Mouse (Mus musculus) macrophage (primary cell): ENCODE measurements around the gene Adam12. TPM values are rescaled to one million over a fixed set of nuclear protein-coding genes. Genes with fewer than 3 reads are reported as not detected.

Experiments used
- H3K27ac ChIP-seq: fragments of 350-480 bp; formaldehyde crosslinking; 2 replicates; pipeline ENCODE4 v1.9.0; 2021
- H3K36me3 ChIP-seq: fragments of 350-480 bp; formaldehyde crosslinking; 2 replicates; pipeline ENCODE4 v1.9.0; 2021; ENCODE audit errors: inconsistent target
- H3K4me3 ChIP-seq: fragments of 350-480 bp; formaldehyde crosslinking; 2 replicates; pipeline ENCODE4 v1.9.0; 2021; ENCODE audit errors: inconsistent target
- H3K79me2 ChIP-seq: fragments of 350-480 bp; formaldehyde crosslinking; 2 replicates; pipeline ENCODE4 v1.9.0; 2021; ENCODE audit errors: inconsistent target
- WGBS: methylation state at CpG from one replicate; pipeline ENCODE4 v1.1.7; 2026; ENCODE audit warnings: inconsistent platforms; ENCODE audit not compliant: missing documents; 5-methylcytosine and 5-hydroxymethylcytosine counted together
- polyA plus RNA-seq: library from polyadenylated mRNA; stranded (reverse); fragments of 250-400 nt; gene quantifications from 3 replicates; pipeline ENCODE4 v1.2.4, GENCODE M21; 2018; ENCODE audit warnings: inconsistent platforms
- total RNA-seq, 78 experiments: library from RNA; depleted of rRNA; stranded (reverse); fragments of 250-400 nt; gene quantifications; 1 replicate in 9 of 78; 2 replicates in 24 of 78; 3 replicates in 43 of 78; 4 replicates in 2 of 78; pipeline ENCODE4 v1.2.4; 2018; ENCODE audit warnings: inconsistent platforms in 56 of 78

Gene Adam12
- total RNA-seq (2018; cell fraction: chromatin; rRNA removed): 1 to 10 TPM in 1 of 26 experiments, under 1 TPM in 1, not detected in 24; 0.11 to 2.4 TPM
- not detected for total RNA-seq (2018; cell fraction: cytosol; rRNA removed)
- total RNA-seq (2018; cell fraction: nucleus; rRNA removed): under 1 TPM in 1 of 26 experiments, not detected in 25; 0.27 TPM
- 0.04 TPM in 1 of 3 replicates, not detected in the others for polyA plus RNA-seq

DNA sequence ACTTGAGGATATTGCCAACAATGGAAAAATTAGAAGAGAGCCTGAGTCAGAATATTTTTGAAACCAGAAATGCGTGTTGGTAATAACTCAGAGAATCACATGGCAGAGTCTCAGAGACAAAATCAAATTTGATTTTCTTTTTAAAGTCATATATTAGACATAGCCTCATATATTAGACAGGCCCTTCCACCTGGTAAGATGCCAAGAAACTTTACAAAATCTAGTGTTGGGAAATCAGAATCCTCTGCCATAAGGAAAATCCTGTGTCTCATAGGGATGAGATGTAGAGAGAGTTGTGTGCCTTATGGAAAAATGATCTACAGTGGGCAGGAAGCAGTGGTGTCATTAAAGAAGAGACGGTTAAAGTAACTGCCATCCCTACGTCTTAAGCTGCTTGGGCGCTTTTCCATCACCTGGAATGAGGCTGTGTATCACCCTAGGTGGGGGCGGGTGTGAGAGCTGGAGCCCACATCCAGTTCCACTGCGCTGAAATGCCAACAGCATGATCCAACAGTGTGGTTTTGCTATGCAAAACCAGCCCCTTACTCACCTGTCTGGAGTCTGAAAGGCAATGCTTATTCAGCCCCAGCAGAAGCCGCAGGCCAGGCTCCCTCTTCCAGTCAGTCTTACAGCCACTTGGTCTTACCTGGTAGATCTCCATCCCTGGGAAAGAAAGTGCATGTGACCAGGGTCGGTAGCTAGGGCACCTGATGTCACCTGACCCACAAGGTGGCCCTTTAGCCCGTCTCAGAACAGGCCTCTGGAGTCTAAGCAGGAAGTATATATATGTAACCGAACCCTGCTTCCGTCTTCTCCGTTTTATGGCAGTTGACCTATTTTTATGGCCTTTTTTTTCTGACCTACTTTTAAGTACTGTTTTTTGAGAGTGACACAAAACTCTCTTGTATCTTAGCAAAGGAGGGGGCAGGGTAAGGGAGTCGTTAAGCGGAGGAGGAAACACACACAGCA is at the start of gene Adam12:
TSS of gene Adam12 (minus strand) at position 769 of the 969 bp plus-strand sequence.
- no peak within 1 kb of the TSS for H3K4me3 ChIP-seq
- no peaks in the 10 kb centered on the region for H3K79me2 ChIP-seq
- no peaks in the 10 kb centered on the region for H3K36me3 ChIP-seq
- H3K27ac ChIP-seq: no peak within 1 kb of the TSS
- WGBS: 73% methylated on average over 14 of the region's 14 CpGs

DNA sequence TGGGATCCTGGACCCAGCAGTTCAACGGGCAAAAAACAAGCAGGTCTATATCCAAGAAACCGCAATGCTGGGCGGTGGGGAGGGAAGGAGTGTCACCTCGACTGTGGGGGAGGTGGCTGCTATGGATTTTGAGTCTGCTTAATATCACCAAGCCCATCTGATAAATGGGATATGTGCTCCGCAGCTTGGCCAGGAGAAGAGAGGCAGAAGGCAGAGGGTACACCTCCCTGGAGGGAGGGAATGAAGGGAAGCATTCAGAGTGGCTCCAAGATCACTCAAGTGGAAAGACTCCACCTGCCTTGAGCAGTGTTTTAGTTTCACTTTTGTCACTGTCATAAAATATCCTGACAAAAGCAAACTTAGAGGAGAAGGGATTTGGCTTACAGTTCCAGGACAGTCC is 41.0 kb upstream of the Adam12 start:
- WGBS: 91% methylated on average over 5 of the region's 5 CpGs
- Histone ChIP-seq H3K36me3 (no peaks in the 10 kb centered on the region), H3K79me2 (no peaks in the 10 kb centered on the region), H3K4me3 (no peak overlapping the region), H3K27ac (no peak overlapping the region)

DNA sequence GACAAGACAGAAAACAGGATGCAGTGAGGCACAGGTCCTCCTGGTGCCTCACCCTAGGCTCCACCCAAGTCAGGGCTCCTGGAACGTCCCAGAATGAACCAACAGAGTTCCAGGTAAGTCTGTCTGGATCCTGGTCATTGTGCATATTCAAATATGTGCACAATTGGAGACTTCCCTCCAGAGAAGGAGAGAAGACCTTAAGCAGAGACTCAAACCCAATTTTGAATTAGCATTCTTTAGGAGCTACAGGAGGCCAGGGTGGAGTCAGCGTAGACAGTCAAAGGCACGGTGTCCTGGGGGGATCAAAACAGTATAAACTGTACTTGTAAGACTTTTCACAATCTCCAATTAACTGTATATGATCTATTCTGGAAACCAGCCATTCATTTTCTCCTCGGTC is 40.5 kb upstream of the Adam12 start:
- Histone ChIP-seq H3K27ac (no peak overlapping the region), H3K4me3 (no peak overlapping the region), H3K36me3 (no peaks in the 10 kb centered on the region), H3K79me2 (no peaks in the 10 kb centered on the region)
- WGBS: 87% methylated on average over 3 of the region's 4 CpGs

- no peak overlapping the region for H3K27ac ChIP-seq
- WGBS: 93% methylated on average over 4 of the region's 4 CpGs
- H3K36me3 ChIP-seq: no peaks in the 10 kb centered on the region
- no peak overlapping the region for H3K4me3 ChIP-seq
- no peaks in the 10 kb centered on the region for H3K79me2 ChIP-seq
Measured at GRCm38 (mm10) chr7:134265783-134266182, 33.8 kb upstream of the Adam12 start.

DNA sequence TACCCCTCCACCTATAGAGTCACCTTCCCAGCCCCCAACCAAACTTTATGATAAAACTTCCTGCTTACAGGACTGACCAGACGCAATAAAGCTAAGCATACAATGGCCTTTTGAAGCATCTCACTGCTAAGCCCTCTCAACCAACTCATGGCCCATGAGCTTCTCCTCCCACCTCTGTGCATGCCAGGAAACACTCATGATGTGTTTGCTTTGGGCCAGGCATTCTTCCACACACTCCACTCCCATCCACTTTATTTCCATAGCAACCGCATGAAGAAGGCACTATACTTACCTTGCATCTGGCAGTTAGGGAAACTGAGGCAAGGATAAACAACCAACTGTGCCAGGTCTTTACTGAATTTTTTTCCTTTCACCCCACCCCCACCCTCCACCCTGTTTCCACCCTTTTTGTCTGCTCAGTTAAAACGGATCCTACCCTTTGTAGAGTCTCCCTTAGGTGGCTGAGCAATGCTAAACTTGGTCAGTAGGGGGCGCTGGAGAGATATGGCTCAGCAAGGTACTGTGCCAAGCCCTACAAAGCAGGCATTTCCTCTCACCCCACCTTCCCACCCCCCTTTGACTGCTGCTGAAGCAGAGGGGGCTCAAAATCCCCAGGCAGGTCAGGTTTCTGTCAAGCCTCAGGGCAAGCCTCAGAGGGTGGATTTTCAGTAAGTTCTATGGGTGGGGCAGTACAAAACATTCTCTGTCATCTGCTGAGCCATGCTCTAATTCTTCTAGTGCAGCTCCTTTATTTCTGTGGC is 31.4 kb upstream of the Adam12 start:
- 47% methylated on average over 4 of the region's 4 CpGs for WGBS
- Histone ChIP-seq H3K79me2 (no peaks in the 10 kb centered on the region), H3K4me3 (no peak overlapping the region), H3K36me3 (no peaks in the 10 kb centered on the region), H3K27ac (no peak overlapping the region)

GRCm38 (mm10) chr7:134261003-134261701 is 29.2 kb upstream of the Adam12 start:
- no peaks in the 10 kb centered on the region for H3K36me3 ChIP-seq
- H3K27ac ChIP-seq: no peak overlapping the region
- no peak overlapping the region for H3K4me3 ChIP-seq
- H3K79me2 ChIP-seq: no peaks in the 10 kb centered on the region
- WGBS: 41% methylated on average over 4 of the region's 4 CpGs

GRCm38 (mm10) chr7:134250273-134250870 is 18.4 kb upstream of the Adam12 start:
- 90% methylated on average over 7 of the region's 7 CpGs for WGBS
- H3K36me3 ChIP-seq: no peaks in the 10 kb centered on the region
- no peaks in the 10 kb centered on the region for H3K79me2 ChIP-seq
- no peak overlapping the region for H3K27ac ChIP-seq
- no peak overlapping the region for H3K4me3 ChIP-seq

DNA sequence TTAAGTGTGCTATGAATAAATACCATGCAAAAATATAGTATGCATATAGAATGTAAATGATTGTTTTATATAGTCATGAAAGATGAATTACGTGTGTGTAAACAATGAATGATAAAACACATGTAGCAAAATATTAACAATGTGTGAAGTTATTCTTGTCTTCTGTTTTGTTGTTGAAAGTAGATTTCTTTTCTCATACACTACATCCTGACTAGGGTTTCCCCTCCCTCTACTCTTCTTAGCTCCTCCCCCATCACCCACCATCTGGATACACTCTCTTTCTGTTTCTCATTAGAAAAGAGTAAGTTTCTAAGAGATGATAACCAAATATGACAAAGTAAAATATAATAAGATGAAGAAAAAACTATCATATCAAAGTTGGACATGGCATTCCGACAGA is 16.1 kb upstream of the Adam12 start:
- Histone ChIP-seq H3K36me3 (no peaks in the 10 kb centered on the region), H3K4me3 (no peak overlapping the region), H3K27ac (no peak overlapping the region), H3K79me2 (no peaks in the 10 kb centered on the region)
- 95% methylated on average over 2 of the region's 2 CpGs for WGBS

GRCm38 (mm10) chr7:134246624-134247023 is 14.7 kb upstream of the Adam12 start:
- no peaks in the 10 kb centered on the region for H3K79me2 ChIP-seq
- H3K4me3 ChIP-seq: no peak overlapping the region
- WGBS: 80% methylated on average over 5 of the region's 5 CpGs
- H3K27ac ChIP-seq: no peak overlapping the region
- H3K36me3 ChIP-seq: no peaks in the 10 kb centered on the region

- Histone ChIP-seq H3K79me2 (no peaks in the 10 kb centered on the region), H3K4me3 (no peak overlapping the region), H3K27ac (no peak overlapping the region), H3K36me3 (no peaks in the 10 kb centered on the region)
- 100% methylated on average over 1 of the region's 1 CpGs for WGBS
Measured at GRCm38 (mm10) chr7:134242773-134243172, 10.8 kb upstream of the Adam12 start.

DNA sequence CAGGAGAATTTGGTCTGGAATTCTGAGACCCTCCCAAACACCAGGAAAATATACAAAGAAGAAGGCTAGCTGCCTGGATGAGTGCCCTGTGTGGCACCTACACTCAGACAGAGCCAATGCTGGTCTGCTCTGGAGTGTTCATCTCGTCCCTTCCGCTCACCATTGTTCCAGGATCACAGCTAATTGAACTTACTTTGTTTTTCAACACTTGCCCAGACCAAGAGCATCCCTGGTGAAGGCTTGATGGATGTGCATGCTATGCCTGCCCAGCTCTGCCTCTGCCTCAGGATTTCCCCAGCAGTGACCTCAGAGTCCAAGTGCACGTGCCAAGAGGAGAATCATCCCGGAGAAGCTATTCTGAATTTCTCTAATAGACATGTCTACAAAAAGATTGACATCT is 9.3 kb upstream of the Adam12 start:
- Histone ChIP-seq H3K36me3 (no peaks in the 10 kb centered on the region), H3K27ac (no peak overlapping the region), H3K79me2 (no peaks in the 10 kb centered on the region), H3K4me3 (no peak overlapping the region)
- WGBS: 96% methylated on average over 4 of the region's 4 CpGs

DNA sequence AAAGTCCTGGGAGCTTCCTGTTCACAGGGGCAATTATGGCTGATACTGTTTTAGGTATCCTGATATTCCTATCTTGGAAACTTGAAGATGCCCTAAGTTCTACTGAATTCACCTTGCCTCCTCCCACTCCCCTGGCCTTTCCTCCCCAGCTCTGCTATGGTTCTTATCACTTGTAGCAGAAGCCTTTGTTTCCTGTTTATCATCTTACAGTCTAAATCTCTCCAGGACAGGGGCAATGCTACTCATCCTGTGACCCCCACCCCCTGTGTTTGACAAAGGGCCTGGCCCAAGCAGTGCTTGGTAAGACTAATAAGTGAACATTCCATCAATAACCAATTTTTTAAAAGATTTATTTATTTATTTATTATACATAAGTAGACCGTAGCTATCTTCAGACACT is 8.6 kb upstream of the Adam12 start:
- WGBS: 100% methylated on average over 1 of the region's 1 CpGs
- H3K4me3 ChIP-seq: no peak overlapping the region

DNA sequence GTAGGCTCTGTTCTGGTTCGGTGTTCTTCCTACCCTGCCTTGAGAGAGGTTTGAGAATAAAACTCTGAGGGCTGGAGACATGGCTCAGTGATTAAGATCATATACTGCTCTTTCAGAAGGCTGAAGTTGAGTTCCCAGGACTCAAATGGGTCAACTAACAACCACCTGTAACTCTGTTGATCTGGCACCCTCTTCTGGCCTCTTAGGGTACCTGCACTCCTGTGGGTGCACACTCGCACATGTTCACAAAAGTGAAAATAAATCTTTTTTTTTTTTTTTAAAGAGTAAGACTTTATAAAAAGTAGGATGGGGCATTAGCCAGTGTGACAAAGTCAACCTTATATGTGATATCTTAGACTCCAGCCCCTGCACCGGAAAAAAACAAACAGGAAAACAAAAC is 6.9 kb upstream of the Adam12 start:
- H3K4me3 ChIP-seq: no peak overlapping the region
- no peaks in the 10 kb centered on the region for H3K36me3 ChIP-seq
- H3K27ac ChIP-seq: no peak overlapping the region
- 87% methylated on average over 3 of the region's 3 CpGs for WGBS
- no peaks in the 10 kb centered on the region for H3K79me2 ChIP-seq

More for the DNA sequence above, 8.6 kb upstream of the Adam12 start:
- Histone ChIP-seq H3K79me2 (no peaks in the 10 kb centered on the region), H3K27ac (no peak overlapping the region), H3K36me3 (no peaks in the 10 kb centered on the region)

DNA sequence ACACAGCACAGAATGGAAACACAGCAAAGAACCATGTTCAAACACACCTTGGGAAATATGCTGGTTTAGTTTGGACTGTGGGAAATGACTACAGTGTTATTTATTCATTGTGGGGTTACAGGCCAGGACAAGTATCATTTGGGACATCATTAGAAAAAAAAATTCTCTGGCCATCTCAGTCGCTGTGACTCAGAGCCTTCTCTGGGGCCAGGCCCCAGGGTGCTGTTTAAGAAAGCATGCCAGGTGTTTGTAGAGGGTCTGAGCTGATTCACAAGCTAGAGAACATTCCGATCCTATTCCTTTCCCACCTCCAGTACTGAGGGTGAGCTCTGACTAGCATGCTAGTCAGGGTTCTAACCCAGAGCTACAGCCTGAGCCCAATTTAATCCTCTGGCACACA is 5.4 kb upstream of the Adam12 start:
- no peaks in the 10 kb centered on the region for H3K79me2 ChIP-seq
- no peak overlapping the region for H3K27ac ChIP-seq
- WGBS: 90% methylated on average over 2 of the region's 2 CpGs
- no peak overlapping the region for H3K4me3 ChIP-seq
- H3K36me3 ChIP-seq: no peaks in the 10 kb centered on the region
